Mouse (Mus musculus) fibroblast of lung, adult 2 months (primary cell): ENCODE results near the gene Btrc.

Experiments used
- DNase-seq: peaks from one replicate; pipeline ENCODE4 v3.0.0-alpha.2; 2011; ENCODE audit warnings: low read depth

Gene Btrc

GRCm38 (mm10) chr19:45574941-45575631 lies 211.6 kb downstream of the Btrc start:
- DNase-seq: no peak

GRCm38 (mm10) chr19:45575632-45576001 lies 212.1 kb downstream of the Btrc start:
- no peak for DNase-seq

GRCm38 (mm10) chr19:45577141-45577750 lies 213.7 kb downstream of the Btrc start:
- no peak for DNase-seq

- no peak for DNase-seq
Measured at GRCm38 (mm10) chr19:45578976-45579375, 215.4 kb downstream of the Btrc start.

- DNase-seq: no peak
Measured at GRCm38 (mm10) chr19:45579416-45579815, 215.9 kb downstream of the Btrc start.
